Mouse (Mus musculus) bone marrow, adult 2 months (tissue): ENCODE measurements at regions not wholly inside any gene's neighbourhood (a gene's known extent, or its start where the extent isn't known, plus 50 kb on each side); places are given as distances from the start of the nearest gene placed in this dataset.

Source experiments
- CTCF ChIP-seq: fragments of 200-500 bp; IDR thresholded peaks from 2 replicates; pipeline ENCODE4 v1.5.1; 2011; ENCODE audit warnings: low read length, control low read depth; ENCODE audit not compliant: control insufficient read depth, insufficient read depth
- POLR2A ChIP-seq: fragments of 200-500 bp; IDR thresholded peaks from 2 replicates; pipeline ENCODE4 v1.6.1; 2011; ENCODE audit warnings: low read depth, mild to moderate bottlenecking, control low read depth, low read length, borderline replicate concordance; ENCODE audit not compliant: control insufficient read depth

GRCm38 (mm10) chr7:130002002-130002401 is 410.3 kb downstream of the Wdr11 start:
- no peak for TF ChIP-seq CTCF
- no peak for TF ChIP-seq POLR2A
